Mouse (Mus musculus) liver, postnatal 0 days (tissue): Measurements from ENCODE around the gene Rbm47. TPM values are rescaled to one million over a fixed set of nuclear protein-coding genes. Genes with fewer than 3 reads are reported as not detected.
A peak's percentile ranks its signal among the peaks of the same experiment; 100 is the strongest.

ENCODE experiments used
- ATAC-seq: fragments of 200-750 bp; cut with Nextera tagmentation; 2 replicates; pipeline ENCODE4 v1.8.0; 2017; ENCODE audit warnings: mild to moderate bottlenecking, moderate library complexity
- DNase-seq: peaks from one replicate; pipeline ENCODE4 v3.0.0-alpha.2; 2016
- H3K27ac ChIP-seq: fragments of 300-500 bp; sonication (generic); 2 replicates; pipeline ENCODE4 v1.5.1; 2014; ENCODE audit warnings: antibody characterized with exemption, moderate library complexity, mild to moderate bottlenecking, low read depth
- H3K27me3 ChIP-seq: fragments of 300-500 bp; sonication (generic); 2 replicates; pipeline ENCODE4 v1.6.1; 2014; ENCODE audit warnings: low read length, control low read depth, mixed read lengths; ENCODE audit not compliant: insufficient read depth
- H3K36me3 ChIP-seq: fragments of 300-500 bp; sonication (generic); replicated peaks from 2 replicates; pipeline ENCODE4 v1.6.1; 2014; ENCODE audit warnings: mild to moderate bottlenecking, control low read depth, low read length, moderate library complexity, mixed read lengths; ENCODE audit not compliant: insufficient read depth
- H3K4me1 ChIP-seq: fragments of 300-500 bp; sonication (generic); 2 replicates; pipeline ENCODE4 v1.6.1; 2014; ENCODE audit warnings: antibody characterized with exemption, mild to moderate bottlenecking, control low read depth; ENCODE audit not compliant: insufficient read depth
- H3K4me2 ChIP-seq: fragments of 300-500 bp; sonication (generic); 2 replicates; pipeline ENCODE4 v1.6.1; 2014; ENCODE audit warnings: low read depth, mild to moderate bottlenecking, low read length, moderate library complexity, mixed read lengths
- H3K4me3 ChIP-seq: fragments of 300-500 bp; sonication (generic); 2 replicates; pipeline ENCODE4 v1.5.1; 2014; ENCODE audit warnings: low read depth, low read length
- H3K9ac ChIP-seq: fragments of 300-500 bp; sonication (generic); replicated peaks from 2 replicates; pipeline ENCODE4 v1.6.1; 2014; ENCODE audit warnings: mild to moderate bottlenecking, moderate library complexity
- H3K9me3 ChIP-seq: fragments of 300-500 bp; sonication (generic); 2 replicates; pipeline ENCODE4 v1.6.1; 2016; ENCODE audit warnings: mild to moderate bottlenecking, control low read depth, low read length, mixed read lengths
- CTCF ChIP-seq: sonication (generic); IDR thresholded peaks from 2 replicates; pipeline ENCODE4 v1.5.1; 2016; ENCODE audit warnings: antibody characterized with exemption, low read depth
- EP300 ChIP-seq: IDR thresholded peaks from 2 replicates; pipeline ENCODE4 v1.6.1; 2016; ENCODE audit warnings: antibody characterized with exemption, low read depth, mild to moderate bottlenecking
- WGBS: fragments of 180-500 bp; shearing (Covaris S2); extraction: QIAGEN DNeasy Blood & Tissue Kit; methylation state at CpG from one replicate; pipeline ENCODE4 v1.1.7; 2014; ENCODE audit not compliant: insufficient replicate concordance; 5-methylcytosine and 5-hydroxymethylcytosine counted together
- polyA plus RNA-seq: library from polyadenylated mRNA; unstranded; fragments of >200 nt; fragmentation: Nextera tagmentation; extraction: Ambion mirVana; gene quantifications from 2 replicates; pipeline ENCODE4 v1.2.1, GENCODE M21; 2015

Rbm47 gene
- polyA plus RNA-seq, 1 experiment from 2014 or later = 22.8 TPM

GRCm38 (mm10) chr5:66089600-66089999 is 83.3 kb downstream of the Rbm47 start:
- Histone ChIP-seq H3K4me2 (no peak overlapping the region), H3K27ac (peak overlapping the region; percentile 39; the same call in 1 of the 2 replicates), H3K36me3 (no peaks in the 10 kb centered on the region), H3K9me3 (no peaks in the 10 kb centered on the region), H3K9ac (no peak overlapping the region), H3K27me3 (no peaks in the 10 kb centered on the region), H3K4me1 (peaks cover 30% of the 10 kb centered on the region), H3K4me3 (no peak overlapping the region)
- DNase-seq = no peak
- WGBS = 40% methylated on average over 4 of the region's 4 CpGs
- peak; percentile 49; the same call in 1 of the 2 replicates for ATAC-seq
- TF ChIP-seq EP300 = no peak
- TF ChIP-seq CTCF = no peak

GRCm38 (mm10) chr5:66088902-66089295 is 84.0 kb downstream of the Rbm47 start:
- no peak overlapping the region for H3K4me2 ChIP-seq
- H3K27ac ChIP-seq = peak overlapping the region; percentile 16; the same call in 1 of the 2 replicates
- no peak overlapping the region for H3K4me3 ChIP-seq
- no peaks in the 10 kb centered on the region for H3K9me3 ChIP-seq
- DNase-seq (no peak), ATAC-seq (no peak)
- peaks cover 33% of the 10 kb centered on the region for H3K4me1 ChIP-seq
- H3K9ac ChIP-seq = no peak overlapping the region
- no peaks in the 10 kb centered on the region for H3K36me3 ChIP-seq
- TF ChIP-seq EP300 = no peak
- no peak for TF ChIP-seq CTCF
- 58% methylated on average over 5 of the region's 5 CpGs for WGBS
- H3K27me3 ChIP-seq = no peaks in the 10 kb centered on the region

- Histone ChIP-seq H3K27me3 (no peaks in the 10 kb centered on the region), H3K9ac (no peak overlapping the region), H3K36me3 (no peaks in the 10 kb centered on the region), H3K27ac (peak overlapping the region; percentile 16; the same call in 1 of the 2 replicates), H3K9me3 (no peaks in the 10 kb centered on the region), H3K4me3 (no peak overlapping the region), H3K4me1 (peaks cover 35% of the 10 kb centered on the region), H3K4me2 (no peak overlapping the region)
- WGBS = 70% methylated on average over 4 of the region's 4 CpGs
- DNase-seq = no peak
- peak; percentile 3; the same call in 1 of the 2 replicates for ATAC-seq
- TF ChIP-seq EP300 (no peak), CTCF (no peak)
Measured at GRCm38 (mm10) chr5:66088247-66088901, 84.5 kb downstream of the Rbm47 start.

GRCm38 (mm10) chr5:66086952-66087351 is 86.0 kb downstream of the Rbm47 start:
- Histone ChIP-seq H3K36me3 (no peaks in the 10 kb centered on the region), H3K4me3 (no peak overlapping the region), H3K27ac (no peak overlapping the region), H3K27me3 (no peaks in the 10 kb centered on the region), H3K9ac (no peak overlapping the region), H3K4me1 (peaks cover 45% of the 10 kb centered on the region), H3K4me2 (no peak overlapping the region), H3K9me3 (no peaks in the 10 kb centered on the region)
- 53% methylated on average over 9 of the region's 9 CpGs for WGBS
- ATAC-seq (no peak), DNase-seq (no peak)
- TF ChIP-seq CTCF (no peak), EP300 (no peak)

GRCm38 (mm10) chr5:66086304-66086703 is 86.6 kb downstream of the Rbm47 start:
- no peak for DNase-seq
- no peaks in the 10 kb centered on the region for H3K9me3 ChIP-seq
- TF ChIP-seq EP300 (no peak), CTCF (no peak)
- H3K4me2 ChIP-seq = no peak overlapping the region
- H3K4me1 ChIP-seq = peaks cover 45% of the 10 kb centered on the region
- WGBS = 89% methylated on average over 1 of the region's 1 CpGs
- H3K4me3 ChIP-seq = no peak overlapping the region
- no peak overlapping the region for H3K9ac ChIP-seq
- no peak overlapping the region for H3K27ac ChIP-seq
- no peaks in the 10 kb centered on the region for H3K36me3 ChIP-seq
- no peak for ATAC-seq
- no peaks in the 10 kb centered on the region for H3K27me3 ChIP-seq

GRCm38 (mm10) chr5:66085478-66085877 is 87.4 kb downstream of the Rbm47 start:
- Histone ChIP-seq H3K36me3 (no peaks in the 10 kb centered on the region), H3K27ac (0 out of 2 replicates have a peak overlapping the region, but pooled peaks have one; percentile 31), H3K4me1 (peaks cover 43% of the 10 kb centered on the region), H3K9ac (no peak overlapping the region), H3K27me3 (no peaks in the 10 kb centered on the region), H3K9me3 (no peaks in the 10 kb centered on the region), H3K4me3 (no peak overlapping the region), H3K4me2 (no peak overlapping the region)
- 35% methylated on average over 4 of the region's 4 CpGs for WGBS
- ATAC-seq (no peak), DNase-seq (no peak)
- TF ChIP-seq CTCF = no peak
- TF ChIP-seq EP300 = no peak
